In the genomic region with DNA sequence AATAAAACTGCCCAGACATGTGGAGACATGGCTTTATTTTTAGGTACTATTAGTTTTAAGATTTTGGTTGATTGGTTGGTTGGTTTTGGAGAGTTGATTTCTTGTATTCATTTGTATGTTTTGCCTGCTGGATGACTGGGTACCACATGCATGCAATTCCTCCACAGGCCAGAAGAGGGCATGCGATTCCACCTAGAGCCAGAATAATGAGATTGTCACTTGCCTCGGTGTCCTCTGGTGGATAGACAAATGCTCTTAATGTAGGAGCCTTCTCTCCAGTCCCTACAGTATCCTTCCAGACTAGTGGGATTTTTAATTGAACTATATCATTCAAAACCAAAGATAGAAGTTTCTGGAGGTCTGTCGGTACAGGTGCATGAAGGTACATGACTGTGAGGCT, we compare ENCODE assay signal across 8 mouse cellular contexts.
DNase-seq lines count a peak whose midpoint lies in the region; ATAC-seq lines count a peak whose summit lies in the region.

No protein-coding gene starts in this region.

- no peak overlapping the region for H3K9ac ChIP-seq in intestine, embryonic 14.5 days (ENCODE audit: low read length)
- H3K9ac ChIP-seq in intestine, embryonic 15.5 days: no peak overlapping the region
- no peak overlapping the region for H3K9ac ChIP-seq in neural tube, embryonic 14.5 days (replicated peaks; ENCODE audit: low read depth, low read length)

- H3K9me3 ChIP-seq in intestine, embryonic 14.5 days (ENCODE audit: control insufficient read depth, low read length): no peaks in the 10 kb centered on the region
- H3K9me3 ChIP-seq in intestine, embryonic 15.5 days: no peaks in the 10 kb centered on the region
- H3K9me3 ChIP-seq in hindbrain, embryonic 10.5 days: no peaks in the 10 kb centered on the region
- H3K9me3 ChIP-seq in neural tube, embryonic 14.5 days (ENCODE audit: control insufficient read depth, low read length): no peaks in the 10 kb centered on the region

- H3K4me3 ChIP-seq in intestine, embryonic 14.5 days (ENCODE audit: low read depth, low read length): no peak overlapping the region
- no peak overlapping the region for H3K4me3 ChIP-seq in intestine, embryonic 15.5 days (replicated peaks)
- no peak overlapping the region for H3K4me3 ChIP-seq in hindbrain, embryonic 10.5 days
- H3K4me3 ChIP-seq in neural tube, embryonic 14.5 days (ENCODE audit: low read depth, low read length): no peak overlapping the region

- H3K36me3 ChIP-seq in intestine, embryonic 14.5 days (ENCODE audit: control insufficient read depth, insufficient read depth, low read length): no peaks in the 10 kb centered on the region
- H3K36me3 ChIP-seq in intestine, embryonic 15.5 days: no peaks in the 10 kb centered on the region
- no peaks in the 10 kb centered on the region for H3K36me3 ChIP-seq in hindbrain, embryonic 10.5 days
- no peaks in the 10 kb centered on the region for H3K36me3 ChIP-seq in neural tube, embryonic 14.5 days (ENCODE audit: control insufficient read depth, insufficient read depth, low read length)

- 43% methylated on average over 3 of the region's 3 CpGs for WGBS in intestine, embryonic 14.5 days
- WGBS in intestine, embryonic 15.5 days: 39% methylated on average over 3 of the region's 3 CpGs
- WGBS in hindbrain, embryonic 10.5 days: 45% methylated on average over 3 of the region's 3 CpGs
- 39% methylated on average over 3 of the region's 3 CpGs for WGBS in neural tube, embryonic 14.5 days

- DNase-seq in intestine, embryonic 14.5 days (ENCODE audit: low spot score): peak; percentile 67
- peak; percentile 10 for DNase-seq in MN1 (ENCODE audit: low spot score)
- peak; percentile 25 to 66 for DNase-seq in cerebellum, postnatal 4 days (ENCODE audit: low spot score in 2 of 2)
- DNase-seq in hindbrain, embryonic 10.5 days (ENCODE audit: low spot score): peak; percentile 51
- DNase-seq in left cerebral cortex, adult 8-10 months (ENCODE audit: low spot score in 2 of 2): peak; percentile 28 to 46
- no peak for DNase-seq in spleen, postnatal 14 days (ENCODE audit: low spot score in 2 of 2)

- H3K27me3 ChIP-seq in intestine, embryonic 14.5 days (replicated peaks; ENCODE audit: control insufficient read depth, insufficient read depth, low read length): no peaks in the 10 kb centered on the region
- H3K27me3 ChIP-seq in intestine, embryonic 15.5 days (replicated peaks): no peaks in the 10 kb centered on the region
- H3K27me3 ChIP-seq in hindbrain, embryonic 10.5 days (ENCODE audit: insufficient read depth, poor library complexity, severe bottlenecking): no peaks in the 10 kb centered on the region
- H3K27me3 ChIP-seq in neural tube, embryonic 14.5 days (ENCODE audit: control insufficient read depth, insufficient read depth, low read length): no peaks in the 10 kb centered on the region

- ATAC-seq in intestine, embryonic 14.5 days (replicated peaks; ENCODE audit: low FRiP score, low TSS enrichment, low read depth): no peak
- ATAC-seq in intestine, embryonic 15.5 days: no peak
- ATAC-seq in neural tube, embryonic 14.5 days (ENCODE audit: low read depth): peak; percentile 65; the same call in 1 of the 2 replicates

- H3K4me1 ChIP-seq in intestine, embryonic 14.5 days (replicated peaks; ENCODE audit: control insufficient read depth, insufficient read depth, low read length): no peaks in the 10 kb centered on the region
- H3K4me1 ChIP-seq in intestine, embryonic 15.5 days (replicated peaks): no peaks in the 10 kb centered on the region
- no peaks in the 10 kb centered on the region for H3K4me1 ChIP-seq in hindbrain, embryonic 10.5 days (replicated peaks)
- no peaks in the 10 kb centered on the region for H3K4me1 ChIP-seq in neural tube, embryonic 14.5 days (ENCODE audit: control insufficient read depth, insufficient read depth, low read length)

- no peak overlapping the region for H3K27ac ChIP-seq in intestine, embryonic 14.5 days (ENCODE audit: low read depth)
- H3K27ac ChIP-seq in intestine, embryonic 15.5 days: no peak overlapping the region
- H3K27ac ChIP-seq in hindbrain, embryonic 10.5 days: no peak overlapping the region
- H3K27ac ChIP-seq in neural tube, embryonic 14.5 days (ENCODE audit: low read depth, low read length): no peak overlapping the region

- H3K4me2 ChIP-seq in intestine, embryonic 14.5 days (ENCODE audit: low read length): no peak overlapping the region
- H3K4me2 ChIP-seq in intestine, embryonic 15.5 days (replicated peaks): no peak overlapping the region
- H3K4me2 ChIP-seq in neural tube, embryonic 14.5 days (ENCODE audit: low read depth, low read length): no peak overlapping the region

Comparison
In these comparisons a context has a peak if more than half of its experiments do, and no peak if none do; other contexts are left out.
1. DNase-seq: peak in intestine, embryonic 14.5 days (single experiment), MN1 (single experiment), cerebellum, postnatal 4 days (2 of 2), hindbrain, embryonic 10.5 days (single experiment) and left cerebral cortex, adult 8-10 months (2 of 2); none in spleen, postnatal 14 days (0 of 2).